Comparison of ENCODE assay signal across 26 mouse cellular contexts in genomic region chr4:4695413-4695812, GRCm38 (mm10).
"Had no signal": no experiment of that assay in that cellular context is flagged by ENCODE, and none has a peak within 500 bp of the region (broad histone marks: within the 10 kb centered on the region; RNA-seq: fewer than 3 reads in every experiment).

No protein-coding gene starts in this region.

- H3K27ac ChIP-seq: gastrocnemius, adult 2 months; heart, embryonic 10.5 days; hindbrain, embryonic 10.5 days; hindbrain, embryonic 12.5 days; hindbrain, embryonic 14.5 days; intestine, embryonic 15.5 days; layer of hippocampus, adult 2 months; left cerebral cortex, adult 2 months; limb, embryonic 10.5 days; limb, embryonic 12.5 days had no signal

- H3K9me3 ChIP-seq: heart, embryonic 10.5 days; heart, embryonic 12.5 days; hindbrain, embryonic 10.5 days; hindbrain, embryonic 12.5 days; intestine, embryonic 15.5 days; limb, embryonic 10.5 days; limb, embryonic 12.5 days had no signal

- H3K36me3 ChIP-seq: heart, embryonic 10.5 days; heart, embryonic 12.5 days; hindbrain, embryonic 10.5 days; hindbrain, embryonic 12.5 days; intestine, embryonic 15.5 days; limb, embryonic 10.5 days; limb, embryonic 12.5 days had no signal

- DNase-seq: gastrocnemius, adult 2 months; gastrocnemius, postnatal 10 days; gastrocnemius, postnatal 25 days; heart, adult 18-20 months; heart, postnatal 10 days; heart, postnatal 4 days; kidney, adult 18-20 months; kidney, adult 8-10 months; kidney, postnatal 10 days; kidney, postnatal 25 days; kidney, postnatal 4 days; liver had no signal

- H3K9ac ChIP-seq: heart, embryonic 12.5 days; hindbrain, embryonic 12.5 days; hindbrain, embryonic 14.5 days; intestine, embryonic 15.5 days; limb, embryonic 12.5 days had no signal

- H3K27me3 ChIP-seq: heart, embryonic 12.5 days; hindbrain, embryonic 12.5 days; intestine, embryonic 15.5 days; limb, embryonic 12.5 days had no signal

- ATAC-seq: hindbrain, embryonic 16.5 days; inflammation-experienced regulatory T-cells, adult 6 months; intestine, embryonic 15.5 days; intestine, postnatal 0 days had no signal

- H3K4me2 ChIP-seq: heart, embryonic 12.5 days; hindbrain, embryonic 12.5 days; hindbrain, embryonic 14.5 days; intestine, embryonic 15.5 days; limb, embryonic 12.5 days; liver, embryonic 11.5 days had no signal

- H3K4me3 ChIP-seq: gastrocnemius, adult 2 months; heart, embryonic 10.5 days; heart, embryonic 12.5 days; hindbrain, embryonic 10.5 days; hindbrain, embryonic 12.5 days; intestine, embryonic 15.5 days; layer of hippocampus, adult 2 months; left cerebral cortex, adult 2 months; limb, embryonic 10.5 days; limb, embryonic 12.5 days had no signal

- H3K4me1 ChIP-seq: heart, embryonic 10.5 days; heart, embryonic 12.5 days; hindbrain, embryonic 10.5 days; hindbrain, embryonic 12.5 days; intestine, embryonic 15.5 days; limb, embryonic 10.5 days; limb, embryonic 12.5 days had no signal
